Mouse (Mus musculus) myocyte (in vitro differentiated cells): ENCODE results near the gene Dpyd. TPM values are rescaled to one million over a fixed set of nuclear protein-coding genes. Genes with fewer than 3 reads are reported as not detected.

Experiments
- H3K27me3 ChIP-seq: one replicate; pipeline ENCODE4 v1.6.1; 2011; ENCODE audit not compliant: control insufficient read depth, insufficient read depth, insufficient read length
- H3K36me3 ChIP-seq: one replicate; pipeline ENCODE4 v1.6.1; 2011; ENCODE audit not compliant: control insufficient read depth, insufficient read depth
- H3K4me2 ChIP-seq: one replicate; pipeline ENCODE4 v1.6.1; 2011; ENCODE audit warnings: low read depth, control low read depth
- H3K4me3 ChIP-seq: one replicate; pipeline ENCODE4 v1.5.1; 2011; ENCODE audit warnings: mild to moderate bottlenecking, control low read depth, moderate library complexity
- H3K79me2 ChIP-seq: one replicate; pipeline ENCODE4 v1.6.1; 2011; ENCODE audit not compliant: control insufficient read depth, insufficient read depth
- H3ac ChIP-seq: one replicate; pipeline ENCODE4 v1.6.1; 2011; ENCODE audit not compliant: control insufficient read depth, insufficient read length
- CEBPB ChIP-seq: IDR thresholded peaks from 2 replicates; pipeline ENCODE4 v1.6.1; 2011; ENCODE audit warnings: mild to moderate bottlenecking, moderate library complexity; ENCODE audit not compliant: poor library complexity, insufficient read depth, severe bottlenecking
- E2F4 ChIP-seq: IDR thresholded peaks from one replicate; pipeline ENCODE4 v1.6.1; 2011; ENCODE audit warnings: mild to moderate bottlenecking, control low read depth, moderate library complexity; ENCODE audit not compliant: insufficient read depth
- MAX ChIP-seq: IDR thresholded peaks from one replicate; pipeline ENCODE4 v1.6.1; 2011; ENCODE audit warnings: low read depth, mild to moderate bottlenecking, control low read depth
- MYOD1 ChIP-seq, 3 experiments: IDR thresholded peaks; one replicate each; pipeline ENCODE4 v1.6.1; 2011; ENCODE audit warnings: control low read depth in 2 of 3, low read depth in 2 of 3, mild to moderate bottlenecking in 2 of 3, moderate library complexity in 1 of 3; ENCODE audit not compliant: insufficient read length in 2 of 3, control insufficient read depth in 1 of 3
- MYOG ChIP-seq, 3 experiments: IDR thresholded peaks; one replicate each; pipeline ENCODE4 v1.6.1; 2011; ENCODE audit warnings: control low read depth in 2 of 3, low read depth in 2 of 3, mild to moderate bottlenecking in 2 of 3; ENCODE audit not compliant: insufficient read length in 2 of 3, control insufficient read depth in 1 of 3, insufficient read depth in 1 of 3
- POLR2A ChIP-seq: IDR thresholded peaks from one replicate; pipeline ENCODE4 v1.6.1; 2011; ENCODE audit warnings: low read depth, mild to moderate bottlenecking, control low read depth, moderate library complexity; ENCODE audit not compliant: insufficient read length
- POLR2AphosphoS2 ChIP-seq: IDR thresholded peaks from one replicate; pipeline ENCODE4 v1.6.1; 2011; ENCODE audit warnings: low read depth, control low read depth; ENCODE audit not compliant: insufficient read length
- REST ChIP-seq: IDR thresholded peaks from one replicate; pipeline ENCODE4 v1.6.1; 2011; ENCODE audit warnings: mild to moderate bottlenecking, control low read depth, moderate library complexity; ENCODE audit not compliant: insufficient read depth, insufficient read length
- SRF ChIP-seq: IDR thresholded peaks from one replicate; pipeline ENCODE4 v1.6.1; 2011; ENCODE audit warnings: low read depth; ENCODE audit not compliant: control insufficient read depth, insufficient read length
- TCF12 ChIP-seq: IDR thresholded peaks from one replicate; pipeline ENCODE4 v1.6.1; 2011; ENCODE audit warnings: mild to moderate bottlenecking, control low read depth; ENCODE audit not compliant: poor library complexity, insufficient read depth, severe bottlenecking
- TCF3 ChIP-seq: IDR thresholded peaks from one replicate; pipeline ENCODE4 v1.6.1; 2011; ENCODE audit warnings: low read depth, control low read depth; ENCODE audit not compliant: insufficient read length
- USF1 ChIP-seq: IDR thresholded peaks from one replicate; pipeline ENCODE4 v1.6.1; 2011; ENCODE audit warnings: low read depth, mild to moderate bottlenecking, control low read depth, moderate library complexity
- polyA plus RNA-seq: library from polyadenylated mRNA; unstranded; fragments of >200 nt; fragmentation: generic; extraction: Trizol; gene quantifications from one replicate; pipeline ENCODE4 v1.2.1, GENCODE M21; 2012; ENCODE audit warnings: missing spikeins

The Dpyd gene
- polyA plus RNA-seq, 1 experiment, result 2.0 TPM

- no peaks in the 10 kb centered on the region for H3K36me3 ChIP-seq
- TF ChIP-seq USF1, result no peak
- TF ChIP-seq E2F4, result no peak
- no peak for TF ChIP-seq CEBPB
- no peak for TF ChIP-seq MYOD1 (IDR thresholded peaks at IDR 0.05; ENCODE audit: control insufficient read depth in 1 of 3, insufficient read length in 2 of 3, low read depth in 2 of 3)
- TF ChIP-seq POLR2A, result no peak
- TF ChIP-seq TCF3, result no peak
- no peak for TF ChIP-seq SRF
- TF ChIP-seq MYOG (IDR thresholded peaks at IDR 0.05; ENCODE audit: control insufficient read depth in 1 of 3, insufficient read depth in 1 of 3, insufficient read length in 2 of 3, low read depth in 2 of 3), result no peak
- no peak for TF ChIP-seq MAX
- TF ChIP-seq REST, result no peak
- no peak for TF ChIP-seq POLR2AphosphoS2
- TF ChIP-seq TCF12, result no peak
Measured at GRCm38 (mm10) chr3:118850613-118851527, 288.9 kb downstream of the Dpyd start.

GRCm38 (mm10) chr3:118852711-118853110 is 290.8 kb downstream of the Dpyd start:
- no peak for TF ChIP-seq USF1
- no peak for TF ChIP-seq POLR2AphosphoS2
- no peak for TF ChIP-seq E2F4
- no peak for TF ChIP-seq MAX
- no peak for TF ChIP-seq REST
- TF ChIP-seq TCF12, result no peak
- no peaks in the 10 kb centered on the region for H3K79me2 ChIP-seq
- no peak overlapping the region for H3K4me2 ChIP-seq
- no peak overlapping the region for H3K4me3 ChIP-seq
- no peaks in the 10 kb centered on the region for H3K27me3 ChIP-seq
- no peaks in the 10 kb centered on the region for H3K36me3 ChIP-seq
- no peak overlapping the region for H3ac ChIP-seq

More at GRCm38 (mm10) chr3:118850613-118851527, 288.9 kb downstream of the Dpyd start:
- Histone ChIP-seq H3K27me3 (no peaks in the 10 kb centered on the region), H3K4me2 (no peak overlapping the region), H3K4me3 (no peak overlapping the region), H3ac (no peak overlapping the region), H3K79me2 (no peaks in the 10 kb centered on the region)

- Histone ChIP-seq H3ac (no peak overlapping the region), H3K36me3 (no peaks in the 10 kb centered on the region), H3K4me2 (no peak overlapping the region), H3K27me3 (no peaks in the 10 kb centered on the region), H3K79me2 (no peaks in the 10 kb centered on the region), H3K4me3 (no peak overlapping the region)
- no peak for TF ChIP-seq TCF12
- no peak for TF ChIP-seq MYOG (IDR thresholded peaks at IDR 0.05; ENCODE audit: control insufficient read depth in 1 of 3, insufficient read depth in 1 of 3, insufficient read length in 2 of 3, low read depth in 2 of 3)
- no peak for TF ChIP-seq SRF
- TF ChIP-seq CEBPB, result no peak
Measured at GRCm38 (mm10) chr3:118855411-118855810, 293.5 kb downstream of the Dpyd start.

GRCm38 (mm10) chr3:118869113-118870107 is 307.5 kb downstream of the Dpyd start:
- no peak overlapping the region for H3K4me2 ChIP-seq
- no peak for TF ChIP-seq E2F4

GRCm38 (mm10) chr3:118875871-118876270 is 313.9 kb downstream of the Dpyd start:
- no peaks in the 10 kb centered on the region for H3K27me3 ChIP-seq
- no peak overlapping the region for H3K4me2 ChIP-seq
- no peak overlapping the region for H3K4me3 ChIP-seq
- no peaks in the 10 kb centered on the region for H3K79me2 ChIP-seq
- TF ChIP-seq MYOG (IDR thresholded peaks at IDR 0.05; ENCODE audit: control insufficient read depth in 1 of 3, insufficient read depth in 1 of 3, insufficient read length in 2 of 3, low read depth in 2 of 3) (no peak), POLR2AphosphoS2 (no peak), REST (no peak), POLR2A (no peak), MAX (no peak), SRF (no peak), TCF12 (no peak), MYOD1 (IDR thresholded peaks at IDR 0.05; ENCODE audit: control insufficient read depth in 1 of 3, insufficient read length in 2 of 3, low read depth in 2 of 3) (no peak), TCF3 (no peak), CEBPB (no peak), USF1 (no peak), E2F4 (no peak)
- H3ac ChIP-seq, result no peak overlapping the region
- H3K36me3 ChIP-seq, result no peaks in the 10 kb centered on the region

More at GRCm38 (mm10) chr3:118869113-118870107, 307.5 kb downstream of the Dpyd start:
- no peaks in the 10 kb centered on the region for H3K36me3 ChIP-seq
- H3K27me3 ChIP-seq, result no peaks in the 10 kb centered on the region
- H3K79me2 ChIP-seq, result no peaks in the 10 kb centered on the region
- no peak overlapping the region for H3K4me3 ChIP-seq
- H3ac ChIP-seq, result no peak overlapping the region
